In the genomic region with DNA sequence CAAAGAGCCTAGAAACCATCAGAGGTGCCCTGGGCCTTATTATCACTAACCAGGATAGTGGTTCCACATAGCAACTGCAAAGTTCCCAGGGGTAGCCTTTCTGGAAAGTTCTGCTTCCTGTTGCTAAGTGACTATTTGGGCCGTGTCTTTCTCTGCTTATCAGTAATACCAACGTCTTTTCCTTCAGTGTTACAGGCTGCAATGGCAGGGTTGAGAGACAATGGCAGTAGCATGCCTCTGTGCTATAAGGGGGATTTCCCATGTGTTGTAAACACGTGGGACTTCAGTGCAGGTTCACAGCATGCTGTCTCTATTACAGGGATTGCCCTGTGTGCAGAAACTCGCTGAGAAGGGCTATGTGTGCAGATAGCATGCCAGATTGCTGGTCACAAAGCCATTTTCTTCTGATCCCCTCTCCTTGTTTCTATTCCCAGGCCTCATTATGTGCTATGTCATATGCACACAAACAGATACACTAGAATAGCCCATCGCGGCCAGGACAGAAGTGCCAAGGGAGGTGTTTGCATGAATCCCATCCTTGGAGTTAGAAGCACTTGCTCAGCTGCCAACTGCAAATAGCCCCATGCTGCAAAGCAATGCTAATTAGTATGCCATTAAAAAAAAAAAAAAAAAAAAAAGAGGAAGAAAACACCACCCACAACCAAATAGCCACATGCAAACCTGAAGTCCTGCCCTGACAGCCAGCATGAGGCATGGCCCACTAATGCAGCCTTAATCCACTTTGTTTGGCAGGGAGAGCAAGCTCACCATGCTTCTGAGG, we compare ENCODE assay signal across 20 mouse cellular contexts.
A peak's percentile ranks its signal among the peaks of the same experiment; 100 is the strongest.
DNase-seq lines count a peak whose midpoint lies in the region; ATAC-seq and TF ChIP-seq lines count a peak whose summit lies in the region.
"Had no signal": no experiment of that assay in that cellular context is flagged by ENCODE, and none has a peak within 500 bp of the region (broad histone marks: within the 10 kb centered on the region; RNA-seq: fewer than 3 reads in every experiment).

No protein-coding gene starts in this region.

- H3K36me3 ChIP-seq in hindbrain, embryonic 12.5 days: peaks cover 15% of the 10 kb centered on the region; the same call in 1 of the 2 replicates
- no peaks in the 10 kb centered on the region for H3K36me3 ChIP-seq in hindbrain, embryonic 11.5 days (ENCODE audit: control insufficient read depth, insufficient read depth, low read length)
- H3K36me3 ChIP-seq in MEL (ENCODE audit: control insufficient read depth in 1 of 2, insufficient read depth in 2 of 2, low read length in 2 of 2): peaks cover 0 to 13% of the 10 kb centered on the region in 2 experiments; a peak in 2 of 4 replicates
- H3K36me3 ChIP-seq in kidney, embryonic 15.5 days: peaks cover 37% of the 10 kb centered on the region

- H3K9ac ChIP-seq in hindbrain, embryonic 12.5 days: no peak overlapping the region
- no peak overlapping the region for H3K9ac ChIP-seq in hindbrain, embryonic 11.5 days (ENCODE audit: low read depth, low read length)
- H3K9ac ChIP-seq in MEL (ENCODE audit: control insufficient read depth, low read depth, low read length, poor library complexity, severe bottlenecking): no peak overlapping the region
- H3K9ac ChIP-seq in kidney, embryonic 15.5 days: no peak overlapping the region
- H3K9ac ChIP-seq: heart, embryonic 13.5 days; liver, postnatal 0 days; midbrain, embryonic 13.5 days had no signal

- no peaks in the 10 kb centered on the region for H3K79me2 ChIP-seq in MEL (ENCODE audit: control insufficient read depth, insufficient read depth, low read length, poor library complexity)

- H3K4me3 ChIP-seq in hindbrain, embryonic 12.5 days: no peak overlapping the region
- H3K4me3 ChIP-seq in hindbrain, embryonic 11.5 days (ENCODE audit: low read depth, low read length): no peak overlapping the region
- no peak overlapping the region for H3K4me3 ChIP-seq in MEL (ENCODE audit: control insufficient read depth in 1 of 2, insufficient read depth in 1 of 2, low read depth in 2 of 2, low read length in 2 of 2)
- H3K4me3 ChIP-seq in kidney, embryonic 15.5 days (replicated peaks): no peak overlapping the region
- H3K4me3 ChIP-seq: heart, adult 2 months; heart, embryonic 13.5 days; midbrain, embryonic 13.5 days; myocyte had no signal

- TF ChIP-seq EP300 in MEL (IDR thresholded peaks at IDR 0.05; ENCODE audit: low read depth in 1 of 2, low read length in 2 of 2): peak in 1 of 2 experiments; percentile 40; a peak in 2 of 4 replicates

- H3K9me3 ChIP-seq in hindbrain, embryonic 12.5 days (replicated peaks): no peaks in the 10 kb centered on the region
- H3K9me3 ChIP-seq in hindbrain, embryonic 11.5 days (ENCODE audit: control insufficient read depth, low read length): no peaks in the 10 kb centered on the region
- no peaks in the 10 kb centered on the region for H3K9me3 ChIP-seq in MEL (replicated peaks; ENCODE audit: insufficient read depth, low read length)
- H3K9me3 ChIP-seq in kidney, embryonic 15.5 days (replicated peaks): no peaks in the 10 kb centered on the region
- H3K9me3 ChIP-seq: heart, embryonic 13.5 days; midbrain, embryonic 13.5 days had no signal

- WGBS in hindbrain, embryonic 12.5 days: 63% methylated on average over 6 of the region's 6 CpGs
- 74% methylated on average over 6 of the region's 6 CpGs for WGBS in hindbrain, embryonic 11.5 days
- WGBS in kidney, embryonic 15.5 days: 71% methylated on average over 6 of the region's 6 CpGs

- TF ChIP-seq RAD21 in MEL (IDR thresholded peaks at IDR 0.05; ENCODE audit: low read depth, low read length): no peak

- no peak for TF ChIP-seq POLR2A in MEL (IDR thresholded peaks at IDR 0.05; ENCODE audit: control insufficient read depth in 1 of 2, insufficient read depth in 1 of 2, low read depth in 1 of 2, low read length in 2 of 2, poor library complexity in 1 of 2)

- H3K27me3 ChIP-seq in hindbrain, embryonic 12.5 days: peaks cover 18% of the 10 kb centered on the region
- H3K27me3 ChIP-seq in hindbrain, embryonic 11.5 days (ENCODE audit: control insufficient read depth, insufficient read depth, low read length): 0 out of 2 replicates have a peak, but pooled peaks cover 2% of the 10 kb centered on the region
- H3K27me3 ChIP-seq in MEL (ENCODE audit: control insufficient read depth in 1 of 2, insufficient read depth in 2 of 2, low read length in 2 of 2): no peaks in the 10 kb centered on the region
- H3K27me3 ChIP-seq in kidney, embryonic 15.5 days: no peaks in the 10 kb centered on the region

- DNase-seq in hindbrain, embryonic 11.5 days (ENCODE audit: low spot score): no peak
- DNase-seq in MEL (ENCODE audit: low read depth, low spot score): peak; percentile 47
- no peak for DNase-seq in kidney, postnatal 36 days
- no peak for DNase-seq in adrenal gland, adult 8-10 months
- DNase-seq: cerebellum, adult 11-12 months; cerebellum, postnatal 10 days; gastrocnemius, postnatal 25 days; heart, adult 2 months; heart, postnatal 14 days; kidney, adult 11 months; liver, postnatal 0 days; right cerebral cortex, postnatal 14 days had no signal

- no peak for TF ChIP-seq CTCF in MEL (IDR thresholded peaks at IDR 0.05 in 2 of 3, conservative IDR thresholded peaks at IDR 0.05 in 1 of 3; ENCODE audit: control insufficient read depth in 1 of 3, insufficient read depth in 1 of 3, low read depth in 2 of 3, low read length in 3 of 3, poor library complexity in 1 of 3, severe bottlenecking in 1 of 3)

- H3K4me1 ChIP-seq in hindbrain, embryonic 12.5 days: peaks cover 28% of the 10 kb centered on the region
- no peaks in the 10 kb centered on the region; the same call in 1 of the 2 replicates for H3K4me1 ChIP-seq in hindbrain, embryonic 11.5 days (replicated peaks; ENCODE audit: control insufficient read depth, insufficient read depth, low read length)
- peaks cover 0 to 14% of the 10 kb centered on the region in 2 experiments; a peak in 2 of 4 replicates for H3K4me1 ChIP-seq in MEL (ENCODE audit: control insufficient read depth in 1 of 2, insufficient read depth in 2 of 2, low read length in 2 of 2)
- peaks cover 5% of the 10 kb centered on the region; the same call in 1 of the 2 replicates for H3K4me1 ChIP-seq in kidney, embryonic 15.5 days

- H3K4me2 ChIP-seq in hindbrain, embryonic 12.5 days (replicated peaks): no peak overlapping the region
- no peak overlapping the region for H3K4me2 ChIP-seq in hindbrain, embryonic 11.5 days (replicated peaks; ENCODE audit: low read depth, low read length)
- no peak overlapping the region for H3K4me2 ChIP-seq in kidney, embryonic 15.5 days
- H3K4me2 ChIP-seq: heart, embryonic 13.5 days; midbrain, embryonic 13.5 days had no signal

- H3K27ac ChIP-seq in hindbrain, embryonic 12.5 days: 0 out of 2 replicates have a peak overlapping the region, but pooled peaks have one; percentile 19
- H3K27ac ChIP-seq in hindbrain, embryonic 11.5 days (ENCODE audit: low read depth, low read length): no peak overlapping the region
- H3K27ac ChIP-seq in MEL (ENCODE audit: control insufficient read depth, low read depth, low read length): no peak overlapping the region
- no peak overlapping the region for H3K27ac ChIP-seq in kidney, embryonic 15.5 days
- H3K27ac ChIP-seq: heart, adult 2 months; heart, embryonic 13.5 days; midbrain, embryonic 13.5 days had no signal

- ATAC-seq in hindbrain, embryonic 12.5 days (ENCODE audit: low FRiP score): no peak
- ATAC-seq in hindbrain, embryonic 11.5 days (ENCODE audit: low FRiP score): no peak
- 0 out of 2 replicates have a peak, but pooled peaks have one; percentile 19 for ATAC-seq in granulocyte monocyte progenitor cell, adult 5-6 weeks (replicated peaks; ENCODE audit: poor library complexity, severe bottlenecking)
- ATAC-seq in megakaryocyte progenitor cell, adult 5-6 weeks (replicated peaks; ENCODE audit: poor library complexity): peak; percentile 38; the same call in 1 of the 2 replicates
- no peak for ATAC-seq in kidney, embryonic 15.5 days (replicated peaks; ENCODE audit: low FRiP score)
- ATAC-seq: liver, postnatal 0 days; lung, postnatal 0 days; midbrain, embryonic 13.5 days had no signal

TF ChIP-seq in MEL, 35 proteins besides CTCF, POLR2A, EP300 and RAD21:
- TF ChIP-seq MXI1 (IDR thresholded peaks at IDR 0.05; ENCODE audit: low read depth, low read length) (0 out of 2 replicates have a peak, but pooled peaks have one; percentile 25), GATA1 (IDR thresholded peaks at IDR 0.05; ENCODE audit: low read depth, low read length) (peak; percentile 34; the same call in 1 of the 2 replicates), ZC3H11A (IDR thresholded peaks at IDR 0.05; ENCODE audit: low read depth, low read length) (no peak), ZNF384 (IDR thresholded peaks at IDR 0.05; ENCODE audit: low read depth, low read length) (peak; percentile 92)

Comparison
In these comparisons a context has a peak if more than half of its experiments do, and no peak if none do; other contexts are left out.
1. ATAC-seq: peak in granulocyte monocyte progenitor cell, adult 5-6 weeks (single experiment) and megakaryocyte progenitor cell, adult 5-6 weeks (single experiment); none in hindbrain, embryonic 12.5 days (single experiment), hindbrain, embryonic 11.5 days (single experiment) and kidney, embryonic 15.5 days (single experiment).